Comparison of ENCODE assay signal across 8 mouse cellular contexts in the genomic region with DNA sequence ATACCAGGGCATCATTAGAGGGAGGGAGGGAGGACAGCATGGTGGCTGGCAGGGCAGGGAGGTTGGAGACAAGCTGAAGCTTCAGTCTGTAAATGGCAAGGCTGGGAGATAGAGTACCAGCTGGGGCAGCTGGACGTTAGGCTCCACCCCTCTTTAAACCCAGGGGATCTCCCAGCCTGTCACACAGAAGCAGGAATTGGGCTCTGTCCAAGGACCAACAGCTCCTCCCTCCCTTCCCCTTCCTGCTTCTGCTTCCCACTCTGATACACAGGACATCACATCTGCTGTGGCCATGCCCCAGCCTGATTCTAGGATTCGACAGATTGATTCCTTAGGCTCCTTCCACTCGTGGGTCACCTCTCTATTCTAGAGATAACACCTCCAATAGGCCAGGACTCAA. TPM values are rescaled to one million over a fixed set of nuclear protein-coding genes. Genes with fewer than 3 reads are reported as not detected.
A peak's percentile ranks its signal among the peaks of the same experiment; 100 is the strongest.
DNase-seq lines count a peak whose midpoint lies in the region; ATAC-seq and TF ChIP-seq lines count a peak whose summit lies in the region.

No protein-coding gene starts in this region.

- H3ac ChIP-seq in myocyte (ENCODE audit: control insufficient read depth, insufficient read length), result no peak overlapping the region

- 40% methylated on average over 3 of the region's 3 CpGs for WGBS in limb, embryonic 14.5 days
- 38% methylated on average over 3 of the region's 3 CpGs for WGBS in limb, embryonic 10.5 days
- WGBS in heart, embryonic 16.5 days, result 11% methylated on average over 3 of the region's 3 CpGs
- 39% methylated on average over 3 of the region's 3 CpGs for WGBS in thymus, adult 2 months

- no peak overlapping the region for H3K9ac ChIP-seq in limb, embryonic 14.5 days (ENCODE audit: low read depth, low read length, severe bottlenecking)
- no peak overlapping the region for H3K9ac ChIP-seq in heart, embryonic 16.5 days (ENCODE audit: low read length)

- TF ChIP-seq POLR2A in limb, embryonic 14.5 days (IDR thresholded peaks at IDR 0.05; ENCODE audit: borderline replicate concordance, extremely low read depth, insufficient read depth, insufficient read length), result no peak
- TF ChIP-seq POLR2A in myocyte (IDR thresholded peaks at IDR 0.05; ENCODE audit: insufficient read length, low read depth), result no peak
- no peak for TF ChIP-seq POLR2A in thymus, adult 2 months (IDR thresholded peaks at IDR 0.05; ENCODE audit: control insufficient read depth, extremely low read depth, insufficient read depth, low read length, poor library complexity)

- H3K36me3 ChIP-seq in limb, embryonic 14.5 days (ENCODE audit: control insufficient read depth, insufficient read depth, low read length), result peaks cover 17% of the 10 kb centered on the region
- H3K36me3 ChIP-seq in limb, embryonic 10.5 days, result peaks cover 17% of the 10 kb centered on the region
- peaks cover 8% of the 10 kb centered on the region for H3K36me3 ChIP-seq in heart, embryonic 16.5 days (ENCODE audit: control insufficient read depth, insufficient read depth)
- H3K36me3 ChIP-seq in myocyte (ENCODE audit: control insufficient read depth, insufficient read depth), result peaks cover 18% of the 10 kb centered on the region
- H3K36me3 ChIP-seq in thymus, adult 2 months (ENCODE audit: control insufficient read depth, insufficient read depth, low read length), result no peaks in the 10 kb centered on the region

- H3K4me2 ChIP-seq in limb, embryonic 14.5 days (replicated peaks; ENCODE audit: low read depth, low read length, severe bottlenecking), result no peak overlapping the region
- no peak overlapping the region for H3K4me2 ChIP-seq in heart, embryonic 16.5 days (ENCODE audit: low read depth, low read length)
- peak overlapping the region; percentile 70 for H3K4me2 ChIP-seq in myocyte (ENCODE audit: low read depth)

- peak; percentile 32 for DNase-seq in limb, embryonic 14.5 days (ENCODE audit: low spot score)
- no peak for DNase-seq in limb, embryonic 10.5 days (ENCODE audit: low spot score)
- DNase-seq in cerebellum, postnatal 14 days, result peak; percentile 53 to 70
- peak; percentile 77 to 84 for DNase-seq in kidney, postnatal 36 days
- no peak for DNase-seq in thymus, adult 2 months
- no peak for DNase-seq in embryo, embryonic 9.5 days (ENCODE audit: extremely low spot score)

- 0 out of 2 replicates have a peak, but pooled peaks cover 8% of the 10 kb centered on the region for H3K4me1 ChIP-seq in limb, embryonic 14.5 days (ENCODE audit: control insufficient read depth, insufficient read depth, low read length)
- peaks cover 10% of the 10 kb centered on the region for H3K4me1 ChIP-seq in limb, embryonic 10.5 days
- peaks cover 27% of the 10 kb centered on the region for H3K4me1 ChIP-seq in heart, embryonic 16.5 days (ENCODE audit: control insufficient read depth, insufficient read depth, low read length)
- H3K4me1 ChIP-seq in thymus, adult 2 months (replicated peaks; ENCODE audit: control insufficient read depth, insufficient read depth, low read length), result 0 out of 2 replicates have a peak, but pooled peaks cover 1% of the 10 kb centered on the region

- no peak for TF ChIP-seq CTCF in thymus, adult 2 months (IDR thresholded peaks at IDR 0.05; ENCODE audit: borderline replicate concordance, control insufficient read depth, extremely low read depth, insufficient read depth, low read length, poor library complexity)

- no peak overlapping the region for H3K27ac ChIP-seq in limb, embryonic 14.5 days (replicated peaks; ENCODE audit: low read depth, low read length)
- H3K27ac ChIP-seq in limb, embryonic 10.5 days, result no peak overlapping the region
- peak overlapping the region; percentile 60 for H3K27ac ChIP-seq in heart, embryonic 16.5 days (ENCODE audit: low read length)
- H3K27ac ChIP-seq in thymus, adult 2 months (ENCODE audit: control insufficient read depth, insufficient read depth, low read length), result no peak overlapping the region

- peaks cover 65% of the 10 kb centered on the region for H3K79me2 ChIP-seq in myocyte (ENCODE audit: control insufficient read depth, insufficient read depth)

- no peaks in the 10 kb centered on the region for H3K9me3 ChIP-seq in limb, embryonic 14.5 days (ENCODE audit: control insufficient read depth, low read length)
- H3K9me3 ChIP-seq in limb, embryonic 10.5 days (replicated peaks), result no peaks in the 10 kb centered on the region
- H3K9me3 ChIP-seq in heart, embryonic 16.5 days (replicated peaks; ENCODE audit: control insufficient read depth, low read length), result no peaks in the 10 kb centered on the region

- no peak for ATAC-seq in limb, embryonic 14.5 days (ENCODE audit: low FRiP score, low read depth)
- peak; percentile 61 for ATAC-seq in heart, embryonic 16.5 days (replicated peaks; ENCODE audit: extremely low read depth, insufficient read depth, low FRiP score)

- H3K27me3 ChIP-seq in limb, embryonic 14.5 days (ENCODE audit: control insufficient read depth, insufficient read depth, low read length), result no peaks in the 10 kb centered on the region
- no peaks in the 10 kb centered on the region for H3K27me3 ChIP-seq in limb, embryonic 10.5 days (ENCODE audit: low read depth, poor library complexity, severe bottlenecking)
- H3K27me3 ChIP-seq in heart, embryonic 16.5 days (ENCODE audit: control insufficient read depth, insufficient read depth, low read length), result no peaks in the 10 kb centered on the region
- H3K27me3 ChIP-seq in myocyte (ENCODE audit: control insufficient read depth, insufficient read depth, insufficient read length), result no peaks in the 10 kb centered on the region
- no peaks in the 10 kb centered on the region; the same call in 1 of the 2 replicates for H3K27me3 ChIP-seq in thymus, adult 2 months (ENCODE audit: control insufficient read depth, insufficient read depth, low read length)

- no peak overlapping the region for H3K4me3 ChIP-seq in limb, embryonic 14.5 days (replicated peaks; ENCODE audit: low read length)
- H3K4me3 ChIP-seq in limb, embryonic 10.5 days, result no peak overlapping the region
- H3K4me3 ChIP-seq in heart, embryonic 16.5 days (ENCODE audit: low read length), result no peak overlapping the region
- H3K4me3 ChIP-seq in myocyte, result no peak overlapping the region
- no peak overlapping the region for H3K4me3 ChIP-seq in thymus, adult 2 months (ENCODE audit: control insufficient read depth, insufficient read depth, low read length)

TF ChIP-seq in myocyte, 11 proteins besides CTCF, POLR2A, EP300 and RAD21:
- TF ChIP-seq USF1 (IDR thresholded peaks at IDR 0.05; ENCODE audit: low read depth) (no peak), POLR2AphosphoS2 (IDR thresholded peaks at IDR 0.05; ENCODE audit: insufficient read length, low read depth) (peak; percentile 10)

RNA-seq across cellular contexts. Expression of gene Trim3, which starts 4.7 kb away (rescaled TPM):
- 68.3 and 77.4 TPM in 2 replicates for polyA plus RNA-seq in limb, embryonic 14.5 days (2012; rRNA removed)
- 35.1 and 37.0 TPM in 2 replicates for polyA plus RNA-seq in limb, embryonic 14.5 days (2014; fragmentation: Nextera tagmentation; extraction: Ambion mirVana)
- 24.5 and 31.2 TPM in 2 replicates for polyA plus RNA-seq in limb, embryonic 10.5 days (2016; fragmentation: Nextera tagmentation; extraction: Ambion mirVana)
- polyA plus RNA-seq in heart, embryonic 16.5 days (2015; fragmentation: Nextera tagmentation; extraction: Ambion mirVana), result 32.9 and 35.7 TPM in 2 replicates
- 42.8 TPM for polyA plus RNA-seq in myocyte (2012; fragmentation: generic; extraction: Trizol)
- 22.0 and 24.1 TPM in 2 replicates for polyA plus RNA-seq in thymus, adult 2 months (2012; rRNA removed)

RNA-seq across cellular contexts. Expression of gene Timm10b, which starts 11.2 kb away (rescaled TPM):
- polyA plus RNA-seq in limb, embryonic 14.5 days (2012; rRNA removed), result 136 and 176 TPM in 2 replicates
- polyA plus RNA-seq in limb, embryonic 14.5 days (2014; fragmentation: Nextera tagmentation; extraction: Ambion mirVana), result 176 and 202 TPM in 2 replicates
- 173 and 196 TPM in 2 replicates for polyA plus RNA-seq in limb, embryonic 10.5 days (2016; fragmentation: Nextera tagmentation; extraction: Ambion mirVana)
- polyA plus RNA-seq in heart, embryonic 16.5 days (2015; fragmentation: Nextera tagmentation; extraction: Ambion mirVana), result 147 and 158 TPM in 2 replicates
- polyA plus RNA-seq in myocyte (2012; fragmentation: generic; extraction: Trizol), result 154 TPM
- 151 and 194 TPM in 2 replicates for polyA plus RNA-seq in thymus, adult 2 months (2012; rRNA removed)

RNA-seq across cellular contexts. Expression of gene Arfip2, which starts 11.6 kb away (rescaled TPM):
- polyA plus RNA-seq in limb, embryonic 14.5 days (2012; rRNA removed), result 181 and 182 TPM in 2 replicates
- polyA plus RNA-seq in limb, embryonic 14.5 days (2014; fragmentation: Nextera tagmentation; extraction: Ambion mirVana), result 106 and 110 TPM in 2 replicates
- polyA plus RNA-seq in limb, embryonic 10.5 days (2016; fragmentation: Nextera tagmentation; extraction: Ambion mirVana), result 60.0 and 67.4 TPM in 2 replicates
- 46.5 and 46.6 TPM in 2 replicates for polyA plus RNA-seq in heart, embryonic 16.5 days (2015; fragmentation: Nextera tagmentation; extraction: Ambion mirVana)
- polyA plus RNA-seq in myocyte (2012; fragmentation: generic; extraction: Trizol), result 28.4 TPM
- polyA plus RNA-seq in thymus, adult 2 months (2012; rRNA removed), result 53.6 and 56.8 TPM in 2 replicates

RNA-seq across cellular contexts. Expression of gene Gm45799, which starts 11.7 kb away (rescaled TPM):
- 173 and 186 TPM in 2 replicates for polyA plus RNA-seq in limb, embryonic 14.5 days (2012; rRNA removed)
- 37.8 and 40.4 TPM in 2 replicates for polyA plus RNA-seq in limb, embryonic 14.5 days (2014; fragmentation: Nextera tagmentation; extraction: Ambion mirVana)
- 14.0 and 17.1 TPM in 2 replicates for polyA plus RNA-seq in limb, embryonic 10.5 days (2016; fragmentation: Nextera tagmentation; extraction: Ambion mirVana)
- 30.8 and 36.5 TPM in 2 replicates for polyA plus RNA-seq in heart, embryonic 16.5 days (2015; fragmentation: Nextera tagmentation; extraction: Ambion mirVana)
- 56.6 TPM for polyA plus RNA-seq in myocyte (2012; fragmentation: generic; extraction: Trizol)
- polyA plus RNA-seq in thymus, adult 2 months (2012; rRNA removed), result 414 and 445 TPM in 2 replicates

RNA-seq across cellular contexts. Expression of gene Dnhd1, which starts 22.0 kb away (rescaled TPM):
- 10.9 and 12.1 TPM in 2 replicates for polyA plus RNA-seq in limb, embryonic 14.5 days (2012; rRNA removed)
- 1.4 and 1.8 TPM in 2 replicates for polyA plus RNA-seq in limb, embryonic 14.5 days (2014; fragmentation: Nextera tagmentation; extraction: Ambion mirVana)
- 0.31 and 1.1 TPM in 2 replicates for polyA plus RNA-seq in limb, embryonic 10.5 days (2016; fragmentation: Nextera tagmentation; extraction: Ambion mirVana)
- polyA plus RNA-seq in heart, embryonic 16.5 days (2015; fragmentation: Nextera tagmentation; extraction: Ambion mirVana), result 0.38 and 0.49 TPM in 2 replicates
- 0.68 TPM for polyA plus RNA-seq in myocyte (2012; fragmentation: generic; extraction: Trizol)
- 1.4 and 2.7 TPM in 2 replicates for polyA plus RNA-seq in thymus, adult 2 months (2012; rRNA removed)

Comparison
In these comparisons a context has a peak if more than half of its experiments do, and no peak if none do; other contexts are left out.
1. DNase-seq: peak in limb, embryonic 14.5 days (single experiment), cerebellum, postnatal 14 days (2 of 2) and kidney, postnatal 36 days (2 of 2); none in limb, embryonic 10.5 days (single experiment), thymus, adult 2 months (single experiment) and embryo, embryonic 9.5 days (single experiment).